Mouse (Mus musculus) heart, embryonic 14.5 days (tissue): ENCODE results near the gene Npm3. TPM values are rescaled to one million over a fixed set of nuclear protein-coding genes. Genes with fewer than 3 reads are reported as not detected.

Source experiments
- ATAC-seq: fragments of 200-750 bp; cut with Nextera tagmentation; 2 replicates; pipeline ENCODE4 v1.8.0; 2017; ENCODE audit warnings: low read depth, moderate TSS enrichment; ENCODE audit not compliant: insufficient number of reproducible peaks, insufficient read depth, low FRiP score
- H3K27ac ChIP-seq, 2 experiments: fragments of 200-500 bp in 1 of 2; fragments of 300-500 bp in 1 of 2; sonication (generic) in 1 of 2; replicated peaks in 1 of 2; 2 replicates each; pipeline ENCODE4 v1.5.1; 2012 to 2014; ENCODE audit warnings: low read depth in 2 of 2, low read length in 2 of 2, control low read depth in 1 of 2, mild to moderate bottlenecking in 1 of 2, mixed read lengths in 1 of 2; ENCODE audit not compliant: control insufficient read depth in 1 of 2, insufficient read depth in 1 of 2
- H3K27me3 ChIP-seq: fragments of 300-500 bp; sonication (generic); 2 replicates; pipeline ENCODE4 v1.6.1; 2014; ENCODE audit warnings: mild to moderate bottlenecking, low read length, control low read depth; ENCODE audit not compliant: control insufficient read depth, insufficient read depth
- H3K36me3 ChIP-seq: fragments of 300-500 bp; sonication (generic); 2 replicates; pipeline ENCODE4 v1.6.1; 2014; ENCODE audit warnings: mild to moderate bottlenecking, control low read depth, low read length, mixed read lengths; ENCODE audit not compliant: control insufficient read depth, insufficient read depth
- H3K4me1 ChIP-seq, 2 experiments: fragments of 200-500 bp in 1 of 2; fragments of 300-500 bp in 1 of 2; sonication (generic) in 1 of 2; 2 replicates each; pipeline ENCODE4 v1.6.1; 2012 to 2014; ENCODE audit warnings: low read length in 2 of 2, control low read depth in 1 of 2, mixed read lengths in 1 of 2; ENCODE audit not compliant: control insufficient read depth in 2 of 2, insufficient read depth in 2 of 2
- H3K4me2 ChIP-seq: fragments of 300-500 bp; sonication (generic); 2 replicates; pipeline ENCODE4 v1.6.1; 2014; ENCODE audit warnings: mild to moderate bottlenecking, low read length
- H3K4me3 ChIP-seq, 2 experiments: fragments of 200-500 bp in 1 of 2; fragments of 300-500 bp in 1 of 2; sonication (generic) in 1 of 2; 2 replicates each; pipeline ENCODE4 v1.5.1; 2012 to 2014; ENCODE audit warnings: low read length in 2 of 2, mild to moderate bottlenecking in 2 of 2, control low read depth in 1 of 2, low read depth in 1 of 2, moderate library complexity in 1 of 2; ENCODE audit not compliant: control insufficient read depth in 1 of 2, insufficient read depth in 1 of 2
- H3K9ac ChIP-seq: fragments of 300-500 bp; sonication (generic); 2 replicates; pipeline ENCODE4 v1.6.1; 2014; ENCODE audit warnings: mild to moderate bottlenecking, low read length
- H3K9me3 ChIP-seq: fragments of 300-500 bp; sonication (generic); 2 replicates; pipeline ENCODE4 v1.6.1; 2016; ENCODE audit warnings: low read length, control low read depth; ENCODE audit not compliant: control insufficient read depth
- whole genome bisulfite sequencing: fragments of 180-500 bp; shearing (Covaris S2); extraction: QIAGEN DNeasy Blood & Tissue Kit; methylation state at CpG from one replicate; pipeline ENCODE4 v1.1.7; 2014; 5-methylcytosine and 5-hydroxymethylcytosine counted together
- polyA plus RNA-seq: library from polyadenylated mRNA; unstranded; fragments of >200 nt; fragmentation: Nextera tagmentation; extraction: Ambion mirVana; gene quantifications from 2 replicates; pipeline ENCODE4 v1.2.1, GENCODE M21; 2014

The Npm3 gene
- polyA plus RNA-seq, 1 experiment from 2014 or later: 10.2 TPM

DNA sequence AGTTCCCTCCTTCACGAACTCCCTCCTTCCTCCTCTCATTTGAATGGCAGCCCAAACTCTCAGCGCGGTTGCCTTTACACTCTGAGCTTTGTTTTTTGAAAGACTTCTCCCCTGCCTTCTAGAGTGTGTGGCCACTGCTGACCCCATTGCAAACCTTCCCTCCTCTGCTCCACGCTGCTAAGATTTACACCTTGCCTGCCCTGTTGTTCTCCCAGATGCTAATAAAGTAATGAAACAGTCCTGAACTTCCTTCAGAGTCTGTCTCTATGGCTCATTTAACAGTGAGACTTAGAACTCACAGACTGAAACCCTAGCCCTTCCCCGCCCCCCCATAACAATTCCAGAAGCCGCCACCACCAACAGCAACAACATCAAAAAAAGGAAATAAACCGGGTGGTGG is 40.0 kb upstream of the Npm3 start:
- Histone ChIP-seq H3K9me3 (no peaks in the 10 kb centered on the region), H3K9ac (no peak overlapping the region), H3K4me2 (no peak overlapping the region), H3K27ac (no peak overlapping the region), H3K27me3 (no peaks in the 10 kb centered on the region), H3K4me3 (no peak overlapping the region), H3K36me3 (no peaks in the 10 kb centered on the region), H3K4me1 (peaks cover 0 to 2% of the 10 kb centered on the region in 2 experiments; a peak in 1 of 4 replicates)
- 80% methylated on average over 7 of the region's 7 CpGs for WGBS
- ATAC-seq: no peak

DNA sequence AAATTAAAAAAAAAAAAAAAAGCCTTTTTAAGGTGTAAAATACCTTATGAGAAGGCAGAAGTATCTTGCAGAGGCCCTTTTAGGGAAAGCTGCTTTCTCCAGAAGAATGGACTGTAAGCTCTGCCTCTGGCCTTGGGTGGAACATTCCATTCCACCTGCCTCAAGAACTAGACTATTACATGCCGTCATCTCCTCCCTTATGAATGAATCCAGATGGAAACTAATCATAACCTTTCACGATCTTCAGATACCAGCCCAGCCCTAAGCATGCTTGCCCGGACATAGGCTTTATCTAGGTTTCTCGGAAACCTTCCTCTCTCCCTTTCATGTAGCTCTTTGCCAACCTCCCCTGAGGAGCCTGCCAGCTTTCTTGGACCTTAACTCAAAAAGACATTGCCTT is 38.9 kb upstream of the Npm3 start:
- no peak for ATAC-seq
- H3K4me1 ChIP-seq: peaks cover 0 to 2% of the 10 kb centered on the region in 2 experiments; a peak in 1 of 4 replicates
- no peak overlapping the region for H3K9ac ChIP-seq
- no peak overlapping the region for H3K4me2 ChIP-seq
- H3K27ac ChIP-seq: no peak overlapping the region
- no peaks in the 10 kb centered on the region for H3K9me3 ChIP-seq
- no peaks in the 10 kb centered on the region for H3K27me3 ChIP-seq
- WGBS: 40% methylated on average over 4 of the region's 4 CpGs
- H3K36me3 ChIP-seq: no peaks in the 10 kb centered on the region
- no peak overlapping the region for H3K4me3 ChIP-seq

DNA sequence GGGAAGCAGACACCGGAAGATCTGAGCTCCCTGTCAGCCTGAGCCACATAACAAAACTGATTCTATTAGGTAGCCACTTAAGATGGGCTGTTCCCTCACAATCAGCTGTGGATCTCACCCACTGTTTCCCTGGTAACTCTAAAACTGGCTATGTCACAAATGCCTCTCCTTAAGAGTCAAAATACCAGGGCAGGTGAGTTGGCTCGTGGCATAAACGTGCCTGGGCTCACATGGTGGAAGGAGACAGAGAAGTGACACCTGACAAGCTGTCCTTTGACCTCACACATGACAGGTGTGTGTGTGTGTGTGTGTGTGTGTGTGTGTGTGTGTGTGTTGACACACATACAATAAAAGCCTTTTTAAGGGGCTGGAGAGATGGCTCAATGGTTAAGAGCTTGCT is 38.1 kb upstream of the Npm3 start:
- Histone ChIP-seq H3K4me3 (no peak overlapping the region), H3K4me1 (no peaks in the 10 kb centered on the region; a peak in 1 of 4 replicates), H3K27ac (no peak overlapping the region), H3K4me2 (no peak overlapping the region), H3K27me3 (no peaks in the 10 kb centered on the region), H3K36me3 (no peaks in the 10 kb centered on the region), H3K9me3 (no peaks in the 10 kb centered on the region), H3K9ac (no peak overlapping the region)
- no peak for ATAC-seq
- 69% methylated on average over 3 of the region's 3 CpGs for WGBS

DNA sequence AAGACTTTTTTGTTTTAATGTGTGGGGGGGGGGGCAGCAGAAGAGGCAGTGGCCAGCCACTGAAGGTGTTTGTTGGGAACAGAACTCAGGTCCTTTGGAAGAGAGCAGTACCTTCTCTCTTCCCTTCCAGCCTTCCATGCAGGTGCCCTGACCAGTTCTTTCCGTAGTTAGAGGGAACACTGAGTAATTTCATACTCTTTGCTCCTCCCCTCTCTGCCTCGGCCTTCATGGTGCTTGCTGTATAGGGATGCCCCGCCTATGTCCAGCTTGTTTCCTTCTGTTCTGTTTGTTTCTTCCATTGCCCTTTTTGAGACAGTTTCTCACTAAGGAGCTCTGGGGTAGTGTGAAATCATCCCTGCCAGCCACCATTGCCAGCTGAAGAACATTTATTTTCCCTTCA is 36.1 kb upstream of the Npm3 start:
- no peak overlapping the region for H3K4me2 ChIP-seq
- no peaks in the 10 kb centered on the region for H3K27me3 ChIP-seq
- WGBS: 64% methylated on average over 3 of the region's 3 CpGs
- peaks cover 4% of the 10 kb centered on the region for H3K36me3 ChIP-seq
- no peak for ATAC-seq
- H3K4me3 ChIP-seq: no peak overlapping the region
- H3K9me3 ChIP-seq: no peaks in the 10 kb centered on the region
- H3K9ac ChIP-seq: no peak overlapping the region
- H3K27ac ChIP-seq: no peak overlapping the region
- peaks cover 3 to 17% of the 10 kb centered on the region in 2 experiments for H3K4me1 ChIP-seq

DNA sequence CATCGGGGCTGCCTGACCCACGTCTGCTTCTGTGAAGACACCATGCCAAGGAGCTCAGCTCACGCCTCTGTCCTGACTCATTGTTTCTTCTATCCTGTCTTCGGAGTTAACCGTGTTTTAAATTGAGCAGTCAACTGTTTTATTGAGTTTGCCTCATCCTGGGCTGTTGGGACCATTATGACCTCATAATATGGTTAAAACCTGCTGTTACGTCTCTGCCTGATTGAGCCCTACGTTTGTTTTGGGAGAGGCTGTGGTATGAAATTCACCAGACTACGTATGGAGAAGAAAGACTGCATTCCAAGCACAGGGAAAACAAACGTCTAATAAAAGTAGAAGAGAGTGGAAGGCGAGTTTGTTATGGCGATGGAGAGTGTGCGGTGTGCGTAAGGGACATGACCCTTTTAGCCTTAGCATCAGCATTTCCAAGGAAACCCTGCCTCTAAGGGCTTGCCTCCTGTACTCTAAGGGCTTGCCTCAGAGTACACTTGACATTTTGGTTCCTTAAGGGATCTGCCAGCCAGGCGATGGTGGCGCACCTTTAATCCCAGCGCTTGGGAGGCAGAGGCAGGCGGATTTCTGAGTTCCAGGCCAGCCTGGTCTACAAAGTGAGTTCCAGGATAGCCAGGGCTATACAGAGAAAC is 34.7 kb upstream of the Npm3 start:
- peak overlapping the region; percentile 69 for H3K4me2 ChIP-seq
- peak overlapping the region; percentile 70 to 76 for H3K27ac ChIP-seq
- H3K4me1 ChIP-seq: peaks cover 7 to 24% of the 10 kb centered on the region in 2 experiments
- 31% methylated on average over 17 of the region's 17 CpGs for WGBS
- no peak for ATAC-seq
- peak overlapping the region; percentile 49 to 86 for H3K4me3 ChIP-seq
- H3K36me3 ChIP-seq: peaks cover 18% of the 10 kb centered on the region
- H3K9me3 ChIP-seq: no peaks in the 10 kb centered on the region
- H3K27me3 ChIP-seq: no peaks in the 10 kb centered on the region
- peak overlapping the region; percentile 67 for H3K9ac ChIP-seq

DNA sequence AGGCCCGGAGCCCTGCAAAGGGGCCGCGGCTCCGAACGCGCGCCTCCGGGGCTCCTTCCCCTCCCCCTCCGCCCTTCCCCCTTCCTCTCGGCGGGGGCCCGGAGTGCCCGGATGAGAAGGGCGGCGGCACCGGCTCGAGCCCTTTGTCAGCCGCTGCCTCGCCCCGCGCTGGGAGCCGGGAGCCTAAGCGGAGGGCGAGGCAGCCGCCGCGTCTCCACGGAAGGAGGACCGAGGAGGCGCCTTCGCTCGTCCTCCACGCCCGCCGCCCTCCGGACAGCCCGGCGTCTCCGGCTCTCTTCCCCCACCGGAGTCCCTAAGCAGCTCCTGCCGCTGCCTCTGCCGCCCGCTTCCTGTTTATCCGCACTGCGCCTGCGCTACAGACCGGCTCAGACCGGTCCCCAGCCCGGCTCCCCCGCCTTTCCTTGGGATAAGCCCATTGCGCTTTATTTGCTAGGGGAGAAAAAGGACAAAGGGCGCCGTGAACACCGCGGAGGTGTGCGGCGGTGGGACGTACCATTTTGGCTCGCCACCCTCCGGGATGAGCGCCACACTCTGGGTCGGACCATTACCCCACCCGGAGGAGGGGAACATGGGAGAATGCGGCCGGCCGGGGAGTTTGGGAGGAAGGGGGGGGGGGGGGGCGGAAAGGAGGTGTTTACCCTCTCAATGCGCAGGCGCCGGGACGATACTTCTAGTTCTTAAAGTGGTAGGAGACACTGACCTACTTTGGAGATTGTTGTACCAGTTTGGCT is 34.0 kb upstream of the Npm3 start, which contains the start of gene Mgea5:
Gene Mgea5, minus strand, starts transcription at position 657 of the 752 bp plus-strand sequence.
- peak within 1 kb of the TSS; percentile 95 for H3K9ac ChIP-seq
- H3K4me1 ChIP-seq: peaks cover 7 to 24% of the 10 kb centered on the region in 2 experiments
- H3K4me2 ChIP-seq: peak within 1 kb of the TSS; percentile 82
- H3K9me3 ChIP-seq: no peaks in the 10 kb centered on the region
- peak within 1 kb of the TSS; percentile 92 to 94 for H3K27ac ChIP-seq
- peak; percentile 98 for ATAC-seq
- H3K4me3 ChIP-seq: peak within 1 kb of the TSS; percentile 86 to 90
- no peaks in the 10 kb centered on the region for H3K27me3 ChIP-seq
- H3K36me3 ChIP-seq: peaks cover 25% of the 10 kb centered on the region
- 0% methylated on average over 62 of the region's 71 CpGs for WGBS

DNA sequence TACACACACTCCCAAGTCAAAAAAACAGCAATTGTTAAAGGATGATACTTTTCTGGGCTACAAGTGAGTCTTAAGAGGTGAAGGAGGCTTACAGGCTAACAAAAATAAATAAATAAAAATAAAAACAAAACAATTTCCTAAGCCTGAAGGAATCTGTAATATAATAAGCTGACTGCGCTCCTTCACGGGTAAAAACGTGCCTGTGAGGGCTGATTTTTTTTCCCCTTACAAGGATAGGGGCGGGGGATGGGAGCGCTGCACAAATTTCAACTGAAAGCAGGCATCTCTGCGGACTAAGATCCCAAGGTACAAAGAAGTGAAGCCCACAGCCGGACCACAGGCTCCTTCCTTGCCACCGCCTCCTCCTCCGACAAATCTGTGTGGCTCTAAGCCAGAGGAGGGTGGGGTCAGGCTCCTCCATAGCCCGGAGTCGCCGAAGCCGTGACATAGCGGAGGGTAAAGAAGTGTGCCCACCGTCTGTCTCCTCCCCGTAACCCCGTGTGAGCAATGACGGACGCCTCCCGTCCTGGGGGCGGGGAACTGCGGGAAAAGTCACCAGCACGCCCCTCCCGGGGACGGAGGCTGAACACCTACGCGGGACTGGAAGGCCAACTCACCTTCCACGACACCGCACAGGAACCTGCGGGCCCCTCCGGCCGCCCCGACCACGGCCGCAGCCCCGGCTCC is 33.1 kb upstream of the Npm3 start:
- peak overlapping the region; percentile 82 for H3K4me2 ChIP-seq
- ATAC-seq: peak; percentile 66
- 1% methylated on average over 36 of the region's 36 CpGs for WGBS

More for the DNA sequence above, 33.1 kb upstream of the Npm3 start:
- Histone ChIP-seq H3K9ac (peak overlapping the region; percentile 95), H3K4me1 (peaks cover 7 to 24% of the 10 kb centered on the region in 2 experiments), H3K4me3 (peak overlapping the region; percentile 86 to 90), H3K9me3 (no peaks in the 10 kb centered on the region), H3K27ac (peak overlapping the region; percentile 92 to 94), H3K36me3 (peaks cover 34% of the 10 kb centered on the region), H3K27me3 (no peaks in the 10 kb centered on the region)
